Mouse (Mus musculus) hindbrain, embryonic 15.5 days (tissue): Measurements from ENCODE around the gene Cxcl9. TPM values are rescaled to one million over a fixed set of nuclear protein-coding genes. Genes with fewer than 3 reads are reported as not detected.
A peak's percentile ranks its signal among the peaks of the same experiment; 100 is the strongest.
"Not testable (repeated sequence)": the region's sequence is repeated elsewhere in the genome, so short reads cannot be mapped to it uniquely, and the experiment has no call there.

ENCODE experiments used
- ATAC-seq: fragments of 200-750 bp; cut with Nextera tagmentation; 2 replicates; pipeline ENCODE4 v1.8.0; 2017; ENCODE audit warnings: low read depth, moderate number of reproducible peaks, moderate TSS enrichment; ENCODE audit not compliant: low FRiP score
- H3K27ac ChIP-seq: fragments of 300-500 bp; sonication (generic); replicated peaks from 2 replicates; pipeline ENCODE4 v1.5.1; 2015; ENCODE audit warnings: mild to moderate bottlenecking, inconsistent platforms
- H3K27me3 ChIP-seq: fragments of 300-500 bp; sonication (generic); 2 replicates; pipeline ENCODE4 v1.6.1; 2015; ENCODE audit warnings: control low read depth, inconsistent platforms
- H3K36me3 ChIP-seq: fragments of 300-500 bp; sonication (generic); 2 replicates; pipeline ENCODE4 v1.6.1; 2015; ENCODE audit warnings: control low read depth, inconsistent platforms
- H3K4me1 ChIP-seq: fragments of 300-500 bp; sonication (generic); replicated peaks from 2 replicates; pipeline ENCODE4 v1.6.1; 2015; ENCODE audit warnings: control low read depth, inconsistent platforms
- H3K4me2 ChIP-seq: fragments of 300-500 bp; sonication (generic); 2 replicates; pipeline ENCODE4 v1.6.1; 2015; ENCODE audit warnings: moderate library complexity, mild to moderate bottlenecking, inconsistent platforms
- H3K4me3 ChIP-seq: fragments of 300-500 bp; sonication (generic); 2 replicates; pipeline ENCODE4 v1.5.1; 2015; ENCODE audit warnings: mild to moderate bottlenecking, inconsistent platforms
- H3K9ac ChIP-seq: fragments of 300-500 bp; sonication (generic); 2 replicates; pipeline ENCODE4 v1.6.1; 2015; ENCODE audit warnings: inconsistent platforms
- H3K9me3 ChIP-seq: fragments of 300-500 bp; sonication (generic); 2 replicates; pipeline ENCODE4 v1.6.1; 2016; ENCODE audit warnings: control low read depth, inconsistent platforms
- WGBS: fragments of 180-500 bp; shearing (Covaris S2); methylation state at CpG from one replicate; pipeline ENCODE4 v1.1.7; 2015; 5-methylcytosine and 5-hydroxymethylcytosine counted together
- polyA plus RNA-seq: library from polyadenylated mRNA; unstranded; fragments of >200 nt; fragmentation: Nextera tagmentation; extraction: Ambion mirVana; gene quantifications from 2 replicates; pipeline ENCODE4 v1.2.1, GENCODE M21; 2015

Gene Cxcl9
- polyA plus RNA-seq, 1 experiment from 2014 or later = not detected

DNA sequence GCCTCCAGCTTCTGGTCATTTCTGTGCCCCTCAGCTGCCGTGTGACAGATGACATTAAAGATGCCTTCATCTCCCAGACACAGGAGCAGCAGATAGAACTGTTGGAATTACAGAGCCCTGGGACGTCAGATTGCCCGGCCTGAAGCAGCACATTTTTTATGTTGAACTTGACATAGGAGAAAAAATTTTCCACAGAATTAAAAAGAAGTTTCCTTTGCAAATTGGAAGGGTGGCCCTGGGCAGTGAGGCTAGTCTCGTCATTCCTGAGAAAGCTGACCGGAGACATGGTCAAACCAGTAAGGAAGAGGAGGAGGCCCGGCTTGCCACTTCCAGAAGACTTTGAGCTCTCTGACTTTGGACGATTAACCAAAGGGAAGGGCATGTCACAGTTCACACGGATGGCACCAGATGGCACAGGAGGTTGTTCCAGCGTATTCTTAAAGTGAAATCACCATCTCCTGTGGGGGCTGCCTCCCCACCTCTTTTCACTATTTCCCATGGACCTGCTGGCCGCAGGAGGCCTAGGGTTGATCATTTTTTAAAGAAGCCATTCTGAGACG, 37.3 kb upstream of the Cxcl9 start:
- WGBS = 72% methylated on average over 11 of the region's 11 CpGs
- H3K9ac ChIP-seq = no peak overlapping the region
- ATAC-seq = no peak

DNA sequence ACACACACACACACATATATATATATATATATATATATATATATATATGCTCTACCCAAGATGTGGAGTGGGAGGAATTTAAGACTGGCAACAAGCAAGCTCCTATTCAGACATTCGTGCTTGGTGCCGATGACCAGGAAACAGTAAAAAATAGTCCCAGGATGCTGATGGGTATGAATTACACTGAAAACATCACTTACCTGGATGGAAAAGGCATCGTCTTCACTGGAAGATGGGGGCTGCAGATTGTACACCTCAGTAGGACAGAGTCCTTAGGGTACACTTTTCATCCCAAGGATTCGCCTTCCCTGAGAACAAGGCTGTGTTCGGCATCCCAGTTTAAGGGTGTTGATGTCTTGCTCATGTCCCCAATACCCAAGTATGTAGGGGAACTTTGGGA, 36.1 kb upstream of the Cxcl9 start:
- no peak overlapping the region for H3K27ac ChIP-seq
- H3K4me1 ChIP-seq = 0 out of 2 replicates have a peak, but pooled peaks cover under 1% of the 10 kb centered on the region
- WGBS = 93% methylated on average over 5 of the region's 5 CpGs
- H3K4me2 ChIP-seq = no peak overlapping the region
- H3K36me3 ChIP-seq = no peaks in the 10 kb centered on the region
- H3K27me3 ChIP-seq = no peaks in the 10 kb centered on the region
- H3K9me3 ChIP-seq = no peaks in the 10 kb centered on the region
- no peak overlapping the region for H3K4me3 ChIP-seq
- ATAC-seq = no peak
- H3K9ac ChIP-seq = no peak overlapping the region

More for the DNA sequence above, 37.3 kb upstream of the Cxcl9 start:
- Histone ChIP-seq H3K4me1 (0 out of 2 replicates have a peak, but pooled peaks cover 5% of the 10 kb centered on the region), H3K4me3 (no peak overlapping the region), H3K4me2 (no peak overlapping the region), H3K36me3 (no peaks in the 10 kb centered on the region), H3K27me3 (no peaks in the 10 kb centered on the region), H3K9me3 (no peaks in the 10 kb centered on the region), H3K27ac (no peak overlapping the region)

DNA sequence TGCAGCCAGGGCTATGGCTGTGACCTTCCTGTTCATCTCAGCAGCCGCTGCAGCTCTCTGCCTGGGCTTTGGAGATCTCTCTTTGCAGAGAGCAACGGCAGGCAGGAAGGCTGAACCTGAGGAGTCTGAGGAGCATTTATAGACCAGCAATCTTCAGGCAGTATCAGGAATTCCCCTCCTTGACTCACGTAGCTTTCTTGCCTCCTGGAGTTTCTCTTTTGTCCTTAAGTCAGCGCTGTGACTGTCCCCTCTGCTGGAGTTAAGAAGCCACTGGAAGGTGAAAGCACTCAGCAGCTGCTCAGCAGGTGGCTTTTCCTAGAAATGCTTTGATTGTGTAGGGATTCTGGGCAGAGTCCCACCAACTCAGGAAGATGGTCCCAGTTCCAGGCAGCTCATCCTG, 35.3 kb upstream of the Cxcl9 start:
- Histone ChIP-seq H3K27ac (no peak overlapping the region), H3K9ac (no peak overlapping the region), H3K4me2 (no peak overlapping the region), H3K36me3 (no peaks in the 10 kb centered on the region), H3K4me1 (no peaks in the 10 kb centered on the region), H3K9me3 (no peaks in the 10 kb centered on the region), H3K27me3 (no peaks in the 10 kb centered on the region), H3K4me3 (no peak overlapping the region)
- WGBS = 6% methylated on average over 4 of the region's 4 CpGs
- no peak for ATAC-seq

DNA sequence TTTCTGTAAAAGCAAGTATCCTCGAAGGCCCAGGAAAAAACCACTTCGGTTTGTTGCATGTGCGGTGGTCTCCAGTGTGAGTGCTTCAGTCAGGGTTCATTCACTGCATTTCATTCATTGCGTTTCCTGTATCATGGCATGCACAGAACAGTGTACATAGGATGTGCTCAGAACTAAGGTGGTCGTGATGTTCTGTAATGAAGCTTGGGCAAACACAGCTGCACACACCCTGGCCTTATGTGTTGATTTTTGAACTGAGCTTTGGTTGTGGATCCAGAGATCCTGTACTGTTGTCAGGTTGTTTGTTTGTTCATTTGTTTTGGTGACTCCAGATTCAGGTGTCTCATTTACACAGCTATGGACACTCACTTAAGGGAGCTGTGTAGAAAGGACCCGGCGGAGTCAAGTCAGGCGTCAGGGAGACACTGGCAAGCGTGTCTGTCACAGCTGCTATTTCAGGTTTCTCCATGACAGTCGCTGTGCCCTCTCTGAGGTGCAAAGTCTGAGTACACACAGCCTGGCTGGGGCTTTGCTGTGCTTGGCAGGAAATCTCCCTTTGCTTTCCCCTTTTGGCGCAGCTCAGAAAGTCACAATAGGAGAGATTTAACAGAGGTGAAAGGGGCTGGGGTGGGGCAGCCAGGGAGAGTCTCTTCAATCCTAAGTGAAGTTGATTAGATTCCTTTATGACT, 31.0 kb upstream of the Cxcl9 start:
- WGBS = 75% methylated on average over 11 of the region's 11 CpGs
- H3K9me3 ChIP-seq = no peaks in the 10 kb centered on the region

DNA sequence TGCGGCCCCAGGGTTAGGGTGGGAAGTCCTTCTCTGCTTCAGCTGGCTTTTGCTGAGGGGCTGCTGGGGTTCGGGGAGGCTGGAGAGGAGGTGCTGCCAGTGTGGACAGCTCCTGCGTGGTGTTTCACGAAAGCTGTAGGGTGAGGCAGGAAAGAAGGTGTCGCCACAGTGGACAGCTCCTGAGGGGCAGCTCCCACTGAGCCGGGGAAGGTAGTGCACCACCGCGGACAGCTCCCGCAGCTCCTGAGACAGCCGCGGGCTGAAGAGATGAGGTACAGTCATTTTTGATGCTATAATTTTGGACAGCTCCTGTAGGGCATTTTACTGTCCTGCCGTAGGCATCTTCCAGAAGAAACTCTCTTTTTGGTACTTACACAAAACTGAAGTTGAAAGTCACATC, 30.2 kb upstream of the Cxcl9 start:
- no peak for ATAC-seq
- Histone ChIP-seq H3K4me1 (no peaks in the 10 kb centered on the region), H3K4me3 (no peak overlapping the region), H3K27me3 (no peaks in the 10 kb centered on the region), H3K27ac (no peak overlapping the region), H3K4me2 (no peak overlapping the region), H3K36me3 (no peaks in the 10 kb centered on the region), H3K9me3 (no peaks in the 10 kb centered on the region), H3K9ac (no peak overlapping the region)
- WGBS = 60% methylated on average over 11 of the region's 12 CpGs

More for the DNA sequence above, 31.0 kb upstream of the Cxcl9 start:
- Histone ChIP-seq H3K4me3 (no peak overlapping the region), H3K36me3 (no peaks in the 10 kb centered on the region), H3K9ac (no peak overlapping the region), H3K4me2 (no peak overlapping the region), H3K27ac (no peak overlapping the region), H3K4me1 (no peaks in the 10 kb centered on the region), H3K27me3 (no peaks in the 10 kb centered on the region)
- ATAC-seq = no peak

DNA sequence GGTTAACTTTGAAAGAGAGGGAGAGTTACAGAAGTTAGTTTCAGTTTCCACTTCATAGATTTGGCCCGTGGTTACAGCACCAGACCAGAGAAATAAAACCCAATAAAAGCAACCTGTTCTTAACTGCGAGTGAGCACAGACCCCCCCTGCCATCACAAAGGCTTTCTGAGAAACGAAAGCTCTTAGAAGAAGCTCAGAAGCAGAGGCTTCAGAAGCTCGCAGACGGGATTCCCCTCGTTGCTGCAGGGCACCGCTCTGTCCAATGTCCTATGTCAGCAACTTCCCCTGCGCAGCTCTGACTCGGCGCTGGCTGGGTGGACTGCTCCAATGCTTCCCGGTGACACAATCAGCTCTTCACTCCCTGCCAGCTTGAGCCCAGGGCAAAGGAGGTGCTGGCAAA, 25.6 kb upstream of the Cxcl9 start:
- Histone ChIP-seq H3K27me3 (0 out of 2 replicates have a peak, but pooled peaks cover 2% of the 10 kb centered on the region), H3K4me1 (no peaks in the 10 kb centered on the region), H3K36me3 (no peaks in the 10 kb centered on the region), H3K27ac (no peak overlapping the region), H3K9ac (no peak overlapping the region), H3K4me2 (peak overlapping the region; percentile 33), H3K4me3 (0 out of 2 replicates have a peak overlapping the region, but pooled peaks have one; percentile 13), H3K9me3 (no peaks in the 10 kb centered on the region)
- 58% methylated on average over 11 of the region's 11 CpGs for WGBS
- no peak for ATAC-seq

DNA sequence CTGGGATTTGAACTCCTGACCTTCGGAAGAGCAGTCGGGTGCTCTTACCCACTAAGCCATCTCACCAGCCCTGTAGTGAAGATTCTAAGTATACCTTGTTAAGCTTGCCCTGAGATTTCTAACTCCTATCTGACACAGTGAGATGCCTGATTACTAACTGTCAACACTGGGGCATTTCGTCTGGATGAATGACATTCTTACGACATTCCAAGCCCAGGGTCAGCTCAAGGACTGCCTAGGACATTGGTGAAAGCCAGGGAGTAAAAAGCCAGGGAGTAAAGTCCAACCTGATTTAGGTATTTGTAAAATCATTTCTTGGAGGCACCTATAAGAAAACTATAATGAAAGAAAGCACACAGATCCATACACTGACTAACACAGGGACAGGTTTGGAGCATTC, 24.8 kb upstream of the Cxcl9 start:
- H3K27ac ChIP-seq, H3K4me2 ChIP-seq, H3K27me3 ChIP-seq, H3K9me3 ChIP-seq, H3K4me3 ChIP-seq, H3K9ac ChIP-seq, H3K36me3 ChIP-seq, ATAC-seq, H3K4me1 ChIP-seq: not testable (repeated sequence)
- WGBS = 77% methylated on average over 4 of the region's 4 CpGs

DNA sequence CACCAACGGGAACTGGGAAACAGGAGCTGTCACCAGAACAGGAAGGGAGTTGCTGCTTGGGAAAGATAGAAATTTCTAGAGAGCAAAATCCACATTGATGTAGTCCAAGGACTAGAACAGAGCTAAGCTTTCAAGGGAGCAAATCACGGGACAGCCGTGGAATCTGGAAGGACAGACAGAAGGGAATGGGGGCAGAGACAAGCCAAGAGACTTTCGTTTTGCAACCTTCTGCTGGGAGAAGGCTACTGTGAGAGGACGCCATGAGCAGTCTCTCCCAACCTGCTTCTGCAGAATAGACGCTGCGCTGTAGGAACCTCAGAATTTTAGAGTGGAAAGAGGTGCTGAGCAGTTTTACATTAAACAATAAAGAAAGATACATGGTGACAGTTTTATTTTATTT, 21.9 kb upstream of the Cxcl9 start:
- Histone ChIP-seq H3K27me3 (0 out of 2 replicates have a peak, but pooled peaks cover 7% of the 10 kb centered on the region), H3K9ac (no peak overlapping the region), H3K4me2 (no peak overlapping the region), H3K4me3 (no peak overlapping the region), H3K36me3 (no peaks in the 10 kb centered on the region), H3K4me1 (no peaks in the 10 kb centered on the region), H3K27ac (no peak overlapping the region), H3K9me3 (no peaks in the 10 kb centered on the region)
- 84% methylated on average over 7 of the region's 7 CpGs for WGBS
- ATAC-seq = no peak

DNA sequence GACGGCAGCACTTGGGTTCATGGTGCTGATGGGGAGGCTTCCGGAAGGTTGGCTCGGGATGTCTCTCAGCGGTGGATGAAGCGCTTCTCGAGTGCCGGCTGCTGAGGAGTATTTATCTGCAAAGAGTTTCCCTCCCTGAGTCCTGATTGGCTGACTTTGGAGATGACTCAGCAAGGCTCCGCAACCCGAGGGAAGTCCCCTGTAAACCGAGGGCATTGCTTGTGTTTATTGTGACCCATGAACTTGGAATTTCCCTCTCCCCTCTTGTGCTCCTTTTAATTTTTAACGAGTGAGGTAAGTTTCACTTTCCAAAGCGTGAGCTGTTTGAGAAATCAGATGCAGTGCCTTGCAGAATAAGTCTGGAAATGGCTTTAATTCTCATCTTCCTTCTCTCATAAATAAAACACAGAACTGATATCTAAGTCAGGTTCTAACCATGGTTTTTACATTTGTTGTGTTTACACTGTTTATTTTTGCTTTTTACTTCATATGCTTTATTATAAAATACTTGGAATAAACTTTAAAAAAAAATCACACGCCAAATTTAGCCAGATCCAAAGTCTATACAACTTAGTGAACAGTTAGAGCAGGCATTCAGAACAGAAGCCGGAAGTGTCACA, 21.0 kb upstream of the Cxcl9 start, which contains the start of gene Cxcl10:
Gene Cxcl10 (minus strand): TSS at position 96 of the 620 bp plus-strand sequence.
- 0 out of 2 replicates have a peak, but pooled peaks cover 7% of the 10 kb centered on the region for H3K27me3 ChIP-seq
- H3K9me3 ChIP-seq = no peaks in the 10 kb centered on the region
- no peak within 1 kb of the TSS for H3K9ac ChIP-seq
- H3K4me3 ChIP-seq = peak within 1 kb of the TSS; percentile 25
- H3K4me2 ChIP-seq = peak within 1 kb of the TSS; percentile 52
- H3K36me3 ChIP-seq = no peaks in the 10 kb centered on the region
- no peak within 1 kb of the TSS for H3K27ac ChIP-seq
- H3K4me1 ChIP-seq = no peaks in the 10 kb centered on the region
- ATAC-seq = peak; percentile 72; the same call in 1 of the 2 replicates
- 19% methylated on average over 14 of the region's 14 CpGs for WGBS

DNA sequence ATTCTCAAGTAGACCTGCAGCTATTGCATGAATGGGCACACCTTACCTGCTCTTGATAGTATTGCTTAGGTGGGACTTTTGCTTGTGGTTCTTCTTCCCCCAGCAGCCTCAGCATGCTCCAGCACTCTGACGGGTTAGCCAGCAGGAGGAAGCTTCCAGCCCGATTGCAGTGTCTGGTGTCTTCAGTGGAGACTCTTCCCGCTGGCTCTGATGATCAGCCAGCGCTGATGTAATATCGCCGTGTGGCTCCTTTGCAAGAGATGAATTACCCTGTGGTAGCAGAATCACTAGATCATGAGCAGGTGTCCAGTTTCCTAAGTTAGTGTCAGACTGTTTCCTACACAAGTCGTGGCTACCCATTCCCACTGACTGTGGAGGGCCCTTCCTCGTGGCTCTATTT, 17.1 kb upstream of the Cxcl9 start:
- WGBS = 91% methylated on average over 8 of the region's 8 CpGs
- no peak overlapping the region for H3K9ac ChIP-seq
- no peaks in the 10 kb centered on the region for H3K4me1 ChIP-seq
- H3K27me3 ChIP-seq = 0 out of 2 replicates have a peak, but pooled peaks cover 7% of the 10 kb centered on the region
- no peak overlapping the region for H3K27ac ChIP-seq
- no peaks in the 10 kb centered on the region for H3K36me3 ChIP-seq
- no peak overlapping the region for H3K4me3 ChIP-seq
- H3K4me2 ChIP-seq = no peak overlapping the region
- no peak for ATAC-seq
- no peaks in the 10 kb centered on the region for H3K9me3 ChIP-seq

DNA sequence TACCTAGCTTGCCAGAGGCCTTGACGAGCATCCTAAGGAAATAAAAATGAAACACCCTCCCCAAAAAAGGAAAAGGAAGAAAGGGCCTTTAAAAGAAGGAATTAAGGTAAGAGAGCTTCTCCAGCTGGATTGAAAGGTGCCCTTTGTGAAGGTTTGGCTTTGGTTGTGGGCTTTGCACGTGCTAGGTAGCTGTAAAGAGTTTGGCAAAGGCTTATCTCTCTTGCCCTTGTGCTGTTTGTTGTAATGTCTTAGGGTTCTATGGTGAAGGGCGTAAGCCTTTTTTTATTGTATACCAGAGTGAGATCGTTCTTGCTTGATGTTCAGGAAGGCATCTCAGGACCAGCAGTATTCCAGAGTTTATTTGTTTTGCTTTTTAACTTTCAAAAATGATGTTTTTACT, 12.7 kb upstream of the Cxcl9 start:
- no peaks in the 10 kb centered on the region for H3K9me3 ChIP-seq
- ATAC-seq = no peak
- no peak overlapping the region for H3K4me3 ChIP-seq
- no peaks in the 10 kb centered on the region for H3K27me3 ChIP-seq
- WGBS = 83% methylated on average over 4 of the region's 4 CpGs
- H3K36me3 ChIP-seq = no peaks in the 10 kb centered on the region
- H3K4me2 ChIP-seq = no peak overlapping the region
- H3K4me1 ChIP-seq = no peaks in the 10 kb centered on the region
- no peak overlapping the region for H3K27ac ChIP-seq
- H3K9ac ChIP-seq = no peak overlapping the region

DNA sequence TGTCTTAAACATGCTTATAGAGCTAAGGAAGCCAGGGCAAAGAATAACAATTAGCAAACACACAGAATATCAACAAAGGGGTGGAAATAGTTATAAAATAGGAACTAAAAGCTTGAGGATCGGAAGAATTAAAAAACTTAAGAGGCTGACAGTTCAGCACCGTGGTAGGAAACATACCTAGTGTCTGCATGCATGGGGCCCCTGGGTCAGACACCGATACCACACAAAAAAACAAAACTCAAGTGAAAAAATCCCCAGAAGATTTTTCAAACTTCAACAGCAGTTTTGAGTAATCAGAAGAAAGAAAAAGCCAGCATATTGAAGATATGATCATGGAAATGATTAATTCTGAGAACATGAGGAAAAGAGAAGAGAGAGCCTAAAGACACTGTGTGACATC, 8.9 kb upstream of the Cxcl9 start:
- H3K4me2 ChIP-seq = no peak overlapping the region
- WGBS = 86% methylated on average over 3 of the region's 3 CpGs
- no peaks in the 10 kb centered on the region for H3K4me1 ChIP-seq
- H3K4me3 ChIP-seq = no peak overlapping the region
- no peak overlapping the region for H3K9ac ChIP-seq
- H3K36me3 ChIP-seq = no peaks in the 10 kb centered on the region
- H3K27ac ChIP-seq = no peak overlapping the region
- no peaks in the 10 kb centered on the region for H3K9me3 ChIP-seq
- no peaks in the 10 kb centered on the region for H3K27me3 ChIP-seq
- ATAC-seq = no peak
